ENCODE assay signal across 8 mouse cellular contexts in the genomic region with DNA sequence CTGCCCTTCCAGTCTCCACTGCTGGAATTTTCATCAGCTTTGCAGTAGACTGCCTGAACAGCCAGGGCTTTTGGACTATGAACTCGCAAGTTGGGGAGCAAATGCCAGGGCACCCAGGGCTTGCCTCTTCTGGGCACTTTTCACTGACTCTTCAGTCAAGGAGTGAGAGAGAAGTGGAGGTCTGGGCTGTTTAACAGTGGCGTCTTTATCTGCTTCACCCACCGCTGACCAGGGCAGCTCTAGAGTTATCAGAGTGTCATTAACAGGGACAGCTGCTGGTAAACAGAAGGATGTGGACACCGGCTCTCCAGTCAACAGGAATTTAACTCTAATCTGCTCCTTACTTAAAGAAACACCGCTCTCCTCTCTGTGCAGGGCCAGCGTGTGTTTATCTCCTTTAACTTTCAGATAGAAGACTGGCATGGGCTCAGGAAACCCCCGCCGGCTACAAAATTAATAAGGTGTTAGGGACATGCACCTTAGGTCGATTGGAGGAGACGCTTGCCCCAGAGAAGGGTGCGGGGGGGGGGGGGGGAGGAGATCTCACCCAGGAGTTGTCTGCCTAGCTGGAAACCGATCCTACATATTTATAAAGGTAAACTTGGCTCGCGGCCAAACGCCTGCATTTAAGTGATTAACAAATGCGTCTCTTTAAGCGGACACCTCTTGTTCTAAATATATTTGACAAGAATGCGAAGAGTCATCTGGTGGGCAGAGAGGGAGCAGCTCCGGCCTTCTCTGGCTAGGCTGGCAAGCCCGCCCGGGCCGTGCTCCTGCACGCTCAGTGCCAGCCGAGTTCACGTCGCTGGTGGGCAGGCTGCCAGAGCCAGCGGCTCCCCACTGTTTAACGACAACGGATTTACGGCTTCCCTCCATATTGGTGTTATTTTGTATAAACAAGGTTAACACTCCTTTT.
DNase-seq lines count a peak whose midpoint lies in the region; ATAC-seq lines count a peak whose summit lies in the region.

No protein-coding gene starts in this region.

- H3K4me1 ChIP-seq in forebrain, embryonic 16.5 days (replicated peaks; ENCODE audit: control insufficient read depth, insufficient read depth, low read length) = peaks cover 20% of the 10 kb centered on the region
- peaks cover 17% of the 10 kb centered on the region for H3K4me1 ChIP-seq in hindbrain, embryonic 11.5 days (replicated peaks; ENCODE audit: control insufficient read depth, insufficient read depth, low read length)
- peaks cover 29% of the 10 kb centered on the region for H3K4me1 ChIP-seq in limb, embryonic 13.5 days
- H3K4me1 ChIP-seq in midbrain, embryonic 13.5 days (replicated peaks) = peaks cover 22% of the 10 kb centered on the region

- no peaks in the 10 kb centered on the region for H3K27me3 ChIP-seq in forebrain, embryonic 16.5 days (replicated peaks; ENCODE audit: control insufficient read depth, insufficient read depth, low read length)
- no peaks in the 10 kb centered on the region; the same call in 1 of the 2 replicates for H3K27me3 ChIP-seq in hindbrain, embryonic 11.5 days (ENCODE audit: control insufficient read depth, insufficient read depth, low read length)
- H3K27me3 ChIP-seq in limb, embryonic 13.5 days = peaks cover 29% of the 10 kb centered on the region
- H3K27me3 ChIP-seq in midbrain, embryonic 13.5 days = peaks cover 27% of the 10 kb centered on the region; the same call in 1 of the 2 replicates

- peak overlapping the region; percentile 59 for H3K4me2 ChIP-seq in forebrain, embryonic 16.5 days (ENCODE audit: low read length)
- peak overlapping the region; percentile 57 for H3K4me2 ChIP-seq in hindbrain, embryonic 11.5 days (replicated peaks; ENCODE audit: low read depth, low read length)
- H3K4me2 ChIP-seq in limb, embryonic 13.5 days (replicated peaks) = peak overlapping the region; percentile 68
- peak overlapping the region; percentile 62 for H3K4me2 ChIP-seq in midbrain, embryonic 13.5 days (replicated peaks)

- WGBS in forebrain, embryonic 16.5 days = 2% methylated on average over 30 of the region's 30 CpGs
- 2% methylated on average over 29 of the region's 30 CpGs for WGBS in hindbrain, embryonic 11.5 days
- under 1% methylated on average over 29 of the region's 30 CpGs for WGBS in limb, embryonic 13.5 days
- WGBS in midbrain, embryonic 13.5 days = 2% methylated on average over 30 of the region's 30 CpGs

- no peaks in the 10 kb centered on the region for H3K36me3 ChIP-seq in forebrain, embryonic 16.5 days (ENCODE audit: control insufficient read depth, insufficient read depth)
- no peaks in the 10 kb centered on the region for H3K36me3 ChIP-seq in hindbrain, embryonic 11.5 days (ENCODE audit: control insufficient read depth, insufficient read depth, low read length)
- H3K36me3 ChIP-seq in limb, embryonic 13.5 days = no peaks in the 10 kb centered on the region
- no peaks in the 10 kb centered on the region for H3K36me3 ChIP-seq in midbrain, embryonic 13.5 days

- no peaks in the 10 kb centered on the region for H3K9me3 ChIP-seq in forebrain, embryonic 16.5 days (ENCODE audit: control insufficient read depth, low read length)
- H3K9me3 ChIP-seq in hindbrain, embryonic 11.5 days (ENCODE audit: control insufficient read depth, low read length) = no peaks in the 10 kb centered on the region
- H3K9me3 ChIP-seq in limb, embryonic 13.5 days = no peaks in the 10 kb centered on the region
- no peaks in the 10 kb centered on the region for H3K9me3 ChIP-seq in midbrain, embryonic 13.5 days

- ATAC-seq in forebrain, embryonic 16.5 days = peak; percentile 91
- peak; percentile 45; the same call in 1 of the 2 replicates for ATAC-seq in hindbrain, embryonic 11.5 days (ENCODE audit: low FRiP score)
- ATAC-seq in limb, embryonic 13.5 days (ENCODE audit: low FRiP score, low read depth) = peak; percentile 66
- ATAC-seq in midbrain, embryonic 13.5 days = peak; percentile 91

- peak overlapping the region; percentile 29 for H3K4me3 ChIP-seq in forebrain, embryonic 16.5 days (replicated peaks; ENCODE audit: low read length)
- H3K4me3 ChIP-seq in hindbrain, embryonic 11.5 days (ENCODE audit: low read depth, low read length) = peak overlapping the region; percentile 14; the same call in 1 of the 2 replicates
- H3K4me3 ChIP-seq in limb, embryonic 13.5 days = peak overlapping the region; percentile 28
- H3K4me3 ChIP-seq in midbrain, embryonic 13.5 days (replicated peaks) = peak overlapping the region; percentile 30

- peak; percentile 5 for DNase-seq in right cerebral cortex, postnatal 25 days
- no peak for DNase-seq in right cerebral cortex, postnatal 36 days (ENCODE audit: low spot score in 2 of 2)
- DNase-seq in hindbrain, embryonic 11.5 days (ENCODE audit: low spot score) = peak; percentile 62
- DNase-seq in urinary bladder, adult 18-20 months (ENCODE audit: low spot score in 2 of 2) = peak; percentile 45 to 49
- no peak for DNase-seq in thymus, postnatal 10 days (ENCODE audit: low spot score in 2 of 2)

- no peak overlapping the region for H3K27ac ChIP-seq in forebrain, embryonic 16.5 days (ENCODE audit: low read length)
- H3K27ac ChIP-seq in hindbrain, embryonic 11.5 days (ENCODE audit: low read depth, low read length) = no peak overlapping the region
- H3K27ac ChIP-seq in limb, embryonic 13.5 days = peak overlapping the region; percentile 61
- no peak overlapping the region for H3K27ac ChIP-seq in midbrain, embryonic 13.5 days

- peak overlapping the region; percentile 19; the same call in 1 of the 2 replicates for H3K9ac ChIP-seq in forebrain, embryonic 16.5 days (replicated peaks; ENCODE audit: low read depth, low read length)
- no peak overlapping the region for H3K9ac ChIP-seq in hindbrain, embryonic 11.5 days (ENCODE audit: low read depth, low read length)
- H3K9ac ChIP-seq in limb, embryonic 13.5 days = peak overlapping the region; percentile 19; the same call in 1 of the 2 replicates
- H3K9ac ChIP-seq in midbrain, embryonic 13.5 days (replicated peaks) = peak overlapping the region; percentile 48; the same call in 1 of the 2 replicates

Comparison
In these comparisons a context has a peak if more than half of its experiments do, and no peak if none do; other contexts are left out.
1. DNase-seq: peak in right cerebral cortex, postnatal 25 days (single experiment), hindbrain, embryonic 11.5 days (single experiment) and urinary bladder, adult 18-20 months (2 of 2); none in right cerebral cortex, postnatal 36 days (0 of 2) and thymus, postnatal 10 days (0 of 2).
2. Peak in every context shown above with its lines, with median percentiles within 50 percentile points of each other: ATAC-seq, H3K4me2 ChIP-seq and H3K4me3 ChIP-seq.